Mouse (Mus musculus): ENCODE measurements around the gene Rd3. TPM values are rescaled to one million over a fixed set of nuclear protein-coding genes. Genes with fewer than 3 reads are reported as not detected.

Gene Rd3
- polyA plus RNA-seq (2012; rRNA removed) = 0.50 and 0.55 TPM in 2 replicates
- polyA plus RNA-seq (2014; fragmentation: Nextera tagmentation; extraction: Ambion mirVana) = 0.14 and 0.91 TPM in 2 replicates

DNA sequence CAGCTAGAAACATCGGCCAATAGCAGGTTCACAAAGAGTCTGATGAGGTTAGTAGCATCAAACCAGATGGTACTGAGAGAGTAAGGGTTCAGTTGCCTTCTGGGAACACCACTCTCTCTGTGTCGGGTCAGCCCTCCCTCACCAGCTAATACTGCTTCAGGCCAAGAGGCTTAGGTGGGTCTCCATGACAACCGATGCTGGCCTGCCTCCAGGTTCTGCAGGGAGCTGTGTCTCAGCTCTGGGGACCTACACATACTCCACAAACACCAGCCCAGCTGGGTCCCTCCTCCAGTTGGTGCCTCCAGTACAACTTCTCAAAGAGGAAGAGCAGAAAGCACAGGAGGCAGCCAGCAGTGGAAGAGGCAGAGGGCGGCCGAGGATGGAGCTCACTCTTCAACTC is at the start of gene Rd3:
TSS of gene Rd3 (plus strand) at position 184 of the 400 bp plus-strand sequence.
- H3K27me3 ChIP-seq (ENCODE audit: control insufficient read depth, insufficient read depth, low read length) = no peaks in the 10 kb centered on the region
- no peak within 1 kb of the TSS for H3K4me3 ChIP-seq (replicated peaks; ENCODE audit: low read length)
- 44% methylated on average over 5 of the region's 5 CpGs for WGBS
- H3K4me1 ChIP-seq (ENCODE audit: control insufficient read depth, insufficient read depth, low read length) = peaks cover 12% of the 10 kb centered on the region
- ATAC-seq (ENCODE audit: low FRiP score, low read depth) = 0 out of 2 replicates have a peak, but pooled peaks have one; percentile 51
- no peaks in the 10 kb centered on the region for H3K9me3 ChIP-seq (ENCODE audit: control insufficient read depth, low read length)
- H3K4me2 ChIP-seq (replicated peaks; ENCODE audit: low read depth, low read length, severe bottlenecking) = no peak within 1 kb of the TSS
- no peaks in the 10 kb centered on the region for H3K36me3 ChIP-seq (ENCODE audit: control insufficient read depth, insufficient read depth, low read length)
- H3K27ac ChIP-seq (replicated peaks; ENCODE audit: low read depth, low read length) = no peak within 1 kb of the TSS
- no peak for TF ChIP-seq POLR2A (IDR thresholded peaks at IDR 0.05; ENCODE audit: borderline replicate concordance, extremely low read depth, insufficient read depth, insufficient read length)
- no peak within 1 kb of the TSS for H3K9ac ChIP-seq (ENCODE audit: low read depth, low read length, severe bottlenecking)
- peak; percentile 59 for DNase-seq (ENCODE audit: low spot score)

DNA sequence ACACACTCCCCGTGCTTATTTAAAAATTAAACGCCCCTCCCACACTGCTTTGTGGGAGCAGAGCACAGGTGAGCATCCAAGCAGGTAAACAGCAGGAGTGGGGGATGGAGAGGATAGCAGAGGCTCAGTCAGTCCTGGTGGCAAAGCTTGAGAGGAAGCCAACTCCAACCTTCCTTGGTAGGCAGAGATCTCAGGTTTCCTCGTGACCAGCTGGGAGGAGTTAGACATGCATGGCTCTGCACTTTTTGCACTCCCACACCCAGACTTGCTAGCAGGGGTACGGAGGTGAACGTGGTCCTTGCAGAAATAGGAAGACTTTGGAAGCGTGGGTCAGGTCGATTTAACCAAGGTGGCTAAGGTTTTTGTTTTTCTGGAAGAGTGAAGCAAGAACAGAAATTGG is 48.8 kb upstream of the Rd3 start:
- WGBS = 70% methylated on average over 7 of the region's 7 CpGs
- no peaks in the 10 kb centered on the region for H3K36me3 ChIP-seq (ENCODE audit: control insufficient read depth, insufficient read depth, low read length)
- H3K9me3 ChIP-seq (ENCODE audit: control insufficient read depth, low read length) = no peaks in the 10 kb centered on the region
- H3K4me3 ChIP-seq (replicated peaks; ENCODE audit: low read length) = no peak overlapping the region
- no peak overlapping the region for H3K4me2 ChIP-seq (replicated peaks; ENCODE audit: low read depth, low read length, severe bottlenecking)
- H3K9ac ChIP-seq (ENCODE audit: low read depth, low read length, severe bottlenecking) = no peak overlapping the region
- H3K27me3 ChIP-seq (ENCODE audit: control insufficient read depth, insufficient read depth, low read length) = no peaks in the 10 kb centered on the region
- DNase-seq (ENCODE audit: low spot score) = no peak
- no peak for ATAC-seq (ENCODE audit: low FRiP score, low read depth)
- no peak overlapping the region for H3K27ac ChIP-seq (replicated peaks; ENCODE audit: low read depth, low read length)
- peaks cover 18% of the 10 kb centered on the region; the same call in 1 of the 2 replicates for H3K4me1 ChIP-seq (ENCODE audit: control insufficient read depth, insufficient read depth, low read length)
- TF ChIP-seq POLR2A (IDR thresholded peaks at IDR 0.05; ENCODE audit: borderline replicate concordance, extremely low read depth, insufficient read depth, insufficient read length) = no peak

DNA sequence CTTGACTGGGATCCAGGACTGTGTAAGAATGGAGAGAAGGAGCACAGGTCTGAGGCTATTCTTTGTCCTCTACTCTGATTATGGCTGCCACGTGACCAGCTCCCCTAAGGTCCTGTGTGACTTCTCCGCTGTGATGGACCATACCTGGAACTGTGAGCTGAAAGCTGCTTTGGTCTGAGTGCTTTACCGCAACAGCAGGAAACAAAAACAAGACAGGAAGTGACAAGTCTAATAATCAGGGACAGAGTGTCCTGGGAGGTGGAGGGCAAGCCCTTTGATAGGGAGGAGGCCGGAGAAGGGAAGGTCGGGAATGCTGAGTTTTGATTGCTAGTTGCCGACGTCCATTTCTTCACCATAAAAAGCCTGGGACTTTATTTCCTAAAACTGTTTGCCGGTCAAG is 48.1 kb upstream of the Rd3 start:
- WGBS = 52% methylated on average over 8 of the region's 8 CpGs
- no peak for TF ChIP-seq POLR2A (IDR thresholded peaks at IDR 0.05; ENCODE audit: borderline replicate concordance, extremely low read depth, insufficient read depth, insufficient read length)
- Histone ChIP-seq H3K27ac (replicated peaks; ENCODE audit: low read depth, low read length) (no peak overlapping the region), H3K4me3 (replicated peaks; ENCODE audit: low read length) (no peak overlapping the region), H3K9me3 (ENCODE audit: control insufficient read depth, low read length) (no peaks in the 10 kb centered on the region), H3K36me3 (ENCODE audit: control insufficient read depth, insufficient read depth, low read length) (no peaks in the 10 kb centered on the region), H3K27me3 (ENCODE audit: control insufficient read depth, insufficient read depth, low read length) (no peaks in the 10 kb centered on the region), H3K4me1 (ENCODE audit: control insufficient read depth, insufficient read depth, low read length) (peaks cover 18% of the 10 kb centered on the region; the same call in 1 of the 2 replicates), H3K9ac (ENCODE audit: low read depth, low read length, severe bottlenecking) (no peak overlapping the region), H3K4me2 (replicated peaks; ENCODE audit: low read depth, low read length, severe bottlenecking) (no peak overlapping the region)
- no peak for DNase-seq (ENCODE audit: low spot score)
- no peak for ATAC-seq (ENCODE audit: low FRiP score, low read depth)

DNA sequence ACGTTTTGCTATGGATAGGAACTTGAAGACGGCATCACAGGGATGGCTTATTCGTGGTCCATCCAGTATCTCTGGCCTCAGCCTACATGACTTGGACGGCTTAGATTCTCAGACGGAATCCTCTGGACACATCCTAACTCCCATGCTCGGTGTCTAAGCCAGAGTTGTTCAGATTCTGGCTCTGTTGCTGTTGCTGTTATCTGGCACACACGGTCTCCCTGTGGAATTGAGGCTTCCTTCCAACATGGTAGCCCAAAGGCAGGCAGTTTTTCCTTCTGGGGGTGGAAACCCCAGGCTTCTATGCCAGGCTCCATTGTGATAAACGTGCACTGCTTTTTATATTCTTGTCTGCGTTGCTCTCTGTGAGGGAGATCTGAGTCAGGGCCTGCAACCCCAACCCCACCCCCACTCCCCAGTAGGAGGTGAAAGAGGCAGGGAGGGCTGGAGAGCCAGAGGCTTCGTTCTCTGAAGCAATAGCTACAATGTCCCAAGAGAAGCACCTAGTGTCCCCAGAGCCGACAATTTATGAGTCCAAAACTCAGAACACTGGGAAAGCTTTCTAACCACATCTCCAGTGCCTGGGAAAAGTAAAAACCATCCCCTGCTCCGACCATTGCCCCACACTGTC is 47.2 kb upstream of the Rd3 start:
- Histone ChIP-seq H3K4me3 (replicated peaks; ENCODE audit: low read length) (no peak overlapping the region), H3K4me1 (ENCODE audit: control insufficient read depth, insufficient read depth, low read length) (peaks cover 18% of the 10 kb centered on the region; the same call in 1 of the 2 replicates), H3K4me2 (replicated peaks; ENCODE audit: low read depth, low read length, severe bottlenecking) (no peak overlapping the region), H3K9me3 (ENCODE audit: control insufficient read depth, low read length) (no peaks in the 10 kb centered on the region), H3K9ac (ENCODE audit: low read depth, low read length, severe bottlenecking) (no peak overlapping the region), H3K27me3 (ENCODE audit: control insufficient read depth, insufficient read depth, low read length) (no peaks in the 10 kb centered on the region), H3K36me3 (ENCODE audit: control insufficient read depth, insufficient read depth, low read length) (no peaks in the 10 kb centered on the region), H3K27ac (replicated peaks; ENCODE audit: low read depth, low read length) (no peak overlapping the region)
- DNase-seq (ENCODE audit: low spot score) = no peak
- 57% methylated on average over 12 of the region's 12 CpGs for WGBS
- no peak for TF ChIP-seq POLR2A (IDR thresholded peaks at IDR 0.05; ENCODE audit: borderline replicate concordance, extremely low read depth, insufficient read depth, insufficient read length)
- no peak for ATAC-seq (ENCODE audit: low FRiP score, low read depth)

DNA sequence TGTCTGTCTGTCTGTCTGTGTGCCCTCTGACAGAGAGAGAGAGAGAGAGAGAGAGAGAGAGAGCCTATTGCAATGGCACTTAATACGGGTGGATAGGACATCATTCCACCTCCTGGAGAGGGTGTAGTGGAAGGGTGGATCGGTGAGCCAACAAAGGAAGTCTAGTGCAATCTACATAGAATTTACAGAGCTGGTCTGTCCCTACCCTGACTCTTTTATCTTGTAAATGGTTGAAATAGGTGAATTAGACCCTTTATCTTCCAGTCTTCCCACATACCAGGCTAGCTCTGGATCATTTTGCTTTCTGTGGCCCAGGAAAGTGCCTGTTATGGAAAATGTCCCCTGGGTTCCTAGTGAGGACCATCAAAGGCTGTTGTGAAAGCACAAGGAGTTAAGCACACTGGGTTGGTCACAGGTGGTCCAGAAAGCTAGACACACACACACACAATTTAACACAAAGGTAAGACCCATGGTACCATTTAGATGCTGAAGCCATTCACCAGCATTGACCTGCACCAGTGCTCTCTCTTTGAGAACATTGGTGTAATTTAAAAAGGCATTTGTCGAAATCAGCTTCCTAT is 46.6 kb upstream of the Rd3 start:
- TF ChIP-seq POLR2A (IDR thresholded peaks at IDR 0.05; ENCODE audit: borderline replicate concordance, extremely low read depth, insufficient read depth, insufficient read length) = no peak

More for the DNA sequence above, 46.6 kb upstream of the Rd3 start:
- DNase-seq (ENCODE audit: low spot score) = no peak
- Histone ChIP-seq H3K36me3 (ENCODE audit: control insufficient read depth, insufficient read depth, low read length) (no peaks in the 10 kb centered on the region), H3K9me3 (ENCODE audit: control insufficient read depth, low read length) (no peaks in the 10 kb centered on the region), H3K27ac (replicated peaks; ENCODE audit: low read depth, low read length) (no peak overlapping the region), H3K27me3 (ENCODE audit: control insufficient read depth, insufficient read depth, low read length) (no peaks in the 10 kb centered on the region), H3K4me2 (replicated peaks; ENCODE audit: low read depth, low read length, severe bottlenecking) (no peak overlapping the region), H3K9ac (ENCODE audit: low read depth, low read length, severe bottlenecking) (no peak overlapping the region), H3K4me1 (ENCODE audit: control insufficient read depth, insufficient read depth, low read length) (peaks cover 18% of the 10 kb centered on the region; the same call in 1 of the 2 replicates), H3K4me3 (replicated peaks; ENCODE audit: low read length) (no peak overlapping the region)
- no peak for ATAC-seq (ENCODE audit: low FRiP score, low read depth)
- WGBS = 81% methylated on average over 3 of the region's 3 CpGs
